Mouse (Mus musculus): ENCODE data around the gene Kpna7.

DNA sequence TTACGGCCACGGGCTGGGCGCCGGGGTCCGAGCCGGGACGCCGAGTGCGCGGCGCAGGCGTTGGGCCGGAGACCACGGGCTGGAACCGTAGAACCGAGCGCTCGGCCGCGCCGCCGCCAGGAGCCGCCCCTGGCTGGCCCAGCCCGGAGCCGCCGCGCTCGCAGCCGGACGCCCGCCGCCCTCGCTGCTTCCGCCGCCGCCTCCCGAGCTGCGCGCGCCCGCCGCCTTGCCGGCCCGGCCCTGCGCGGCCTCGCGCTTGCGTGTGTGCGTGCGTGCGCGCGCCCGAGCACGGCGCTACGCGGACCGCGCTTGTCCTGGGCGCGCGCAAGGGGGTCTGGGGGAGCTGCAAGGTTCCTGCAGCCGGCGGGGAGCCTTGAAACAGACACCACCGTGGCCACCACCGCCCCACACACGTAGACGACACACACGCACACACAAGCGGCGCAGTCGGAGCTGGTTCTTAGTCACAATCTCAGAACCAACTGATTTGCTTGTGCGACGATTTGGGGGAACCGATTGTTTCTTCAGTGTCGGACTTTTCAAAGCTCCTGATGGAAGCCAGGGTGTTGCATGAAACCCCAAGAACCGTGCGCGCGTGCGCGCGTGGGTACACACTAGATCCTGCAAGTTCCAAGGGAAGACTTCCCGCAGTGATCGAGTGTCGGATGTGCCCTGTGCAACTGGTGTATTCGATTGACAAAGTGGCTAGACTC is 118.0 kb downstream of the Kpna7 start, which contains the start of gene Smurf1:
- TF ChIP-seq CTCF (IDR thresholded peaks at IDR 0.05; ENCODE audit: borderline replicate concordance, insufficient read depth, low read depth, low read length) (no peak), POLR2A (IDR thresholded peaks at IDR 0.05; ENCODE audit: borderline replicate concordance, insufficient read depth, low read length) (peak; percentile 71; the same call in 1 of the 2 replicates)
